Mouse (Mus musculus): ENCODE measurements at regions not wholly inside any gene's neighbourhood (a gene's known extent, or its start where the extent isn't known, plus 50 kb on each side); places are given as distances from the start of the nearest gene placed in this dataset.
A peak's percentile ranks its signal among the peaks of the same experiment; 100 is the strongest.

DNA sequence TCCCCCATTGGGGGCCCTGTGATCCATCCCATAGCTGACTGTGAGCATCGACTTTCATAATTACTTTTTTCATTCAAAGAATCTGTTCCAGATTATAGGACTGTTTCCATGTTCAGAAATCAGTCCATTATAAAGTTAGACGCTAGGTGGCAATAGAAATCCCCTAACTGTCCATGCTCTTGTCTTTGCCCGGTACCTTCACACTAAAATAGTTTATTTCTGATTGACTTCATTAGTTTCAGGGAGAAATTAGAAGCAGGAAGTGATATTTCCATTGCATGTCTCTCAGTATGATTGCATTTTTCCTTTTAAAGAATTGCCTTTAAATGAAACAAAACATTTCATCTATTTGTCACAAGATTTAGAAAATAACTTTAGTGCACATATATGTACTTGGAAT lies 131.7 kb downstream of the Fbxo8 start:
- DNase-seq = no peak

GRCm38 (mm10) chr8:56684352-56684751 lies 133.5 kb downstream of the Fbxo8 start:
- DNase-seq = peak; percentile 19

DNA sequence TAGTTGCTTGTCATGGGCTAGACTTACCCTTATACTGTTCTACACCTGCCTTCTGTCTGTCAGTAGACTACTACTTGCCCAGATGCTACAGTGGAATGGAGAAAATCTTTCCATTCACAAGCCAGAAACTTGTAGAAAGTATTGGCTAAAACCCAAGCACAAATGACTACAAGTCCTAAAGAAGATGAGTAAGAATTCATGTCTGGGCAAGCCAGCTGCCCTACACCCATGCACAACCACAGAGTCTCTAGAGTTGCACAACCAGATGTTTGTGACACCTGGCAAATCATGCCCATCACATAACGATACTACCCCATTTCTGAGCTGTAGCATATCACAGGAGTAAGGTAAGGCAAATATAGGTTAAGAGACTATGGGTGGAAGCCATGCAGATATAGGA lies 144.5 kb downstream of the Fbxo8 start:
- no peak for DNase-seq

- DNase-seq = no peak
These were observed 149.8 kb downstream of the Fbxo8 start for GRCm38 (mm10) chr8:56700580-56701145.

DNA sequence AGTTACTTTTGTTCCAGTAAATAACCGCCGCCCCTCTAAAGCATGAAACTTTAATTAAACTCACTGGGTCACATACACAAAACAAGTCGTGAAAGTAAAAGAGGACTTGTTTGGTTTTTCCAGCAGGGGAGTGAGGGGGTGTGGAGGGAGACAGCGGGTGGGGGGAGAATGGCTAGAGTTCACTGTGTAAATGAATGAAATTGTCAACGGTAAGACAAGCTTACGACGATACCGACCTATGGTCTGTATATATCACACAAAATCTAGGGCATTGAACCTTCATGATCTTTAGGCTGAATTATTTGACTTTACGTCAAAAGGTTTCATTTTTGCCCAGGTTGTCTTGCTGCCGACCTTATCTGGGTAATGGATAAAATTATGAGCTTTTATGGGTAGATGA lies 155.5 kb downstream of the Fbxo8 start:
- DNase-seq = no peak

DNA sequence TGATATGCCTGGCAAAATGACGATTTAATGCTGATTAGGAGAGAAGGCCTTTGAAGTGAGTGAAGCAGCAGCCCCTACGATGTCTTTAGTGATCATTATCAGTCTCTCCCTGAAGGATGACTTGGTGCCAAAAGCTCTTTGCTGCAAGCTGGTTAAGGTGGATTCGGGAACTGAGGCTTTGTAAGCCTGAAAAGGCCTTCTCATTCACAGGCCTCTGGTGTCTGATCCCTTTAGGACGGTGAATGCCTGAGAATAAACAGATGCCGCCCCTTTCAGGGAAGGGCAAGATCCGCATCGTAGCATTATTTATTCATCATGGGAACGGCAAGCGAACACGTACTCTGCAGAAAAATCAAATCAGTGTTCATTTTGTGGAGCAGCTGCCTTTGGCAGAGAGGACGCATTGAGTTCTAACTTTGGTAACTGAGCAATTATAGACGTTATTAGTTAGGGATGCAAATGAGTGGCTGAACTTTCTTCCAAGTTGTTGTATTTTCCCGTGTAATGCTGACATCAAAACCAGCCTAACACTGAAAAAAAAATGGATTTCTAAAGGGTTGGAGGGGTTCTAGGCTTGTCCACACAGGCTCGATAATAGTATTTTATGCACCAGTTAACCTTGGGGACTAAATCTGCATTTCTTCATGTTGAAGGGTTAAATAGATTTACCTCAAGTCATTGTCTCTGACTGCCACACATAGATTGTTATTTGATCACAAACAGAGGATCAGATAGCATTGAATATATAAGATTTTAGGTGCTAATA lies 156.2 kb downstream of the Fbxo8 start:
- no peak for DNase-seq

DNA sequence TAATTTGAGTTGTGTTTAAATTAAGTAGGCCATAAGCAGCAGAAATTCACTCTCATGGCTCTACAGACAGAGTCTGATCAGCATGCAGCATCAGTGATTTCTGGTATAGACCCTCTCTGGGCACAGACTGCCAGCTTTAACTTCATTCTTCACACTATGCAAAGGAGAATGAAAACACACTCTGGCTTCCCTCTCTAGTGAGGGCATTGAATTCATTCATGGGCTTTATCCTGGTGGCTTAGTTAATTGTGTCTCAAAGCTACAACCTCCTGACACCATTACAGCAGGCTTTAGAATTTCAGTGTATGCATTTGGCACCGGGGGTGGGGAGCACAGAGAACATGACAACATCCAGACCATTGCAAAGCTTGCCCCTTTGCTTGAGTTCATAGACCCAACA lies 169.1 kb downstream of the Fbxo8 start:
- no peak for DNase-seq

DNA sequence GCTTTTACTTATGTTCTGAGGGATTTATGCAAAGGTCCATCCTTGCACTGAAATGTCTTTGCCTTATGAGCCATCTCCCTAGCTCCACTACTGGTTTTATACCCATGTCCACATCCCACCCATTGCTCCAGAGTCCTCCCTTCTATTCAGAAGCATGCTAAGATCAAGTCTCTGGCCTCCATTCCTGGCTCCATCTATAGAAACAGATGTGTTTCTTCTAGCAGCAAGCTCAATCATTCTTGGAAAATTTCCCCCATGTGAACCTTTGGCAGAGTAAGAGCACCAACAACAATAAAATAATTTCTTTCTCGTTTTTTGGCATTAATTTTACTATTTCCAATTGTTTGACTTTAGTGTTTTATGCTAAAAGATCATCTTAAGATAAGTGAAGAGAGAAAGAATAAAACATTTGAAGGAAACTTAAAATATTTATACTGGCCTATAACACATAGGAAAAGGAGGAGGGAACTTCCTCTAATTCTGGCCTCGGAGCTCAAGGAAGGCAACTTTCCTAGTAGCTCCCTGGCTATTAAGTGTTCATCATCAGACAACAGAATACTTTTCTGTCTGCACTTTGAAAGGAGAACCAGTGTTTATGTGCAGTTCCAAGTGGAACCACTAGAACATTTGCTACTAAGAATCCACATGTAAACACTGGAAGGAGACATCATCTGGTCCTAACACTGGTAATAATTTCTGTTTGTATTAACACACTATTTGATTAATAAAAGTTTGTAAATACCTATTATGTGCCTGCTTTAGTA lies 171.8 kb downstream of the Fbxo8 start:
- DNase-seq = no peak

DNA sequence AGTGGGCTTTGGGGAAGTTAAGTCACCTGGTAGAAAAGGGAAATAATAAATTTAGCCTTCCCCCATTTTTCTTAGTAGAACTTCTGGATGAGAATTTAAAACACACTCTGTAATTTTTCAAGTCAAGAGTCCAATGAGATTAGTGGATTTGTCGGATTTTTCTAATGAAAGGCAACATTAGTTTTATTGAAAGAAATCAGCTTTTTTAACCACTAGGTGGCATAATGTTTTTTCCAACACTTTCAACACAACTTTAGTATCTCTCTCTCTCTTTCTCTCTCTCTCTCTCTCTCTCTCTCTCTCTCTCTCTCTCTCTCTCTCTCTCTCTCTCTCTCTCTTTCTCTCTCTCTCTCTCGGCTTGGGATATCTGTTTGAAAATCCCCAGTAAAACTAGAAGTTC lies 173.7 kb downstream of the Fbxo8 start:
- no peak for DNase-seq

GRCm38 (mm10) chr8:56733318-56733717 lies 182.4 kb downstream of the Fbxo8 start:
- DNase-seq = no peak

DNA sequence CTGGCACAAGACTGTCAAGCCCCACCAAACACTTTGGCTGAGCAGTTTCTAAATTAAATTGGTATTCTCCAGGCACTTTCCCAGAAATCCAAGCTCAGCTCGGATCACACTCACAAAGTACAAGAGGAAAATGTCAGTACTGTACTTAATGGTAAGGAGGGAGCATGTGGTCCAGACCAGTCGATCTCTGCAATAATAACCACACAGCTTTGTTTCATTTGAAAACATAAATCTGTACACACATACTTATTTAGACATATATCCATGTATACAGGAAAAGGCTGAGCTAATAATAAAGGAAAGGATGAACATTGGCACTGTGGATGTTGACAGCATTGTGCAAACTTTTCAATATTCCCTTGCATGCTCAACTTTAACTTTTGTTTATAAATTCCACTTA lies 184.1 kb downstream of the Fbxo8 start:
- no peak for DNase-seq

DNA sequence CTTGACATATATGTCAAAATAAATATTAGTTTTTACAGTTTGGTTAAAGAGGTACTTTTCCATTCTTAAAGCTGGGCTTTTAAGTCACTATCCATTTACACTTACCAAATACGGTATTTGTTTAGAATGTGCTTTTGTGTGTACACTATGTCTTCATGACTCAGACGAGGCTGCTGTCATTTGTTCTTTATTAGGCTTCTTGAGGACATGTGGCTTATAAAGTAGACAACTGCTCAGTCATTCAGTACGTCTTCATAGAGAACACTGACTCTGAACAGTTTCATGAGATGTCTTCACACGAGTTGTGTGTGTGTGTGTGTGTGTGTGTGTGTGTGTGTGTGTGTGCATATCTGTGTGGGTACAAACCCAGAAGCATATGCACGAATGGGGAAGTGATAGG lies 216.1 kb downstream of the Fbxo8 start:
- no peak for DNase-seq

DNA sequence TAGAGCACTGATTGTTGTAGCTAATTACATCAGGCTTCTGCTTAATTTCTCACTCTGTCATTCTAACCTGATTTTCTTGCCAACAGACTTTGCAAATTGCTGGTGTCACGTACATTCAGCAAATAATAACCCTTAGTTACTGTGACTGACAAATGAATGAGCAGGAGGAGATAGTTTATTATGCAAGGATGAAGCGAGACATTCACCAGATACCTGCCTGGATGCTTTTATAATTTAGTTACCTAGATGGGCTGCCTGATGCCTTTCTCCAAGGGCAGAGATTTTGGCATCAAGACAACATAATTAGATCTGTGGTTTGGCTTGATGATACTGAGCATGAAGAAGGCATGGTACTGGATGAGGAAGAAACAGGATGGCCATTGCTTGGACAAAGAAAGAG lies 233.6 kb downstream of the Fbxo8 start:
- peak; percentile 1 for DNase-seq

DNA sequence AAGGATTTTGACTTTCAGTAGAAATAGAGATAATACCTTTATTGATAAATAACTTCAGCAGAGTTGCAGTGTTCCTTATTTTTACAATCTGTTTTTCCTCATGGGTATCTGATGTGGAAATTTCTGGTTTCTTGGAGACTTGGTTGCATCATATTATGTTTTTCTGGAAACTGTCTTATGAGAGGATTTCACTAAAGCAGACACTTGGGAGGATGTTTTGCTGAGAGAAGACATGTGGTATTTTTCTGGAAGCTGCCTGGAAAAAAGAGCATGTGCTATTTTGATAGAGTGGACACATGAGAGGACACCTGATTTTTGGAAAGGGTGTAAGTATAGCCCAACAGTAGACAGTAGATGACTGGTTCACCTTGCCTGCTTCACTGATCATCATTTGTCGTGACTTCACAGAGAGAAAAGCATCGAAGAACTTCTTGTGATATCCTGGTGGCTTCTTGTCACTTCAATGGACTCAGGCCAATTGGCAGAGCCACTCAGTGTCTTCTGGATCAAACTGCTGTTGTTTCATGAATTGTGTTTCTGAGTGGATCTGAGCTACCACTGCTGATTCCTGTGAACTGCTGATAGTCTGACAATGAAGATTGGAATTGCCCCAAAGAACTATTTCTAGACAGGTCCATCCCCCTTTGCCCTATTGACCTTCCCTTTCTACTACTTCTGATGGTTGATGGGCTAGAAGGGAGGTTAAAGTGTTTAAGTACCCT lies 238.8 kb downstream of the Fbxo8 start:
- DNase-seq = no peak

- no peak for DNase-seq
These were observed 281.8 kb downstream of the Fbxo8 start for GRCm38 (mm10) chr8:56832651-56833050.

DNA sequence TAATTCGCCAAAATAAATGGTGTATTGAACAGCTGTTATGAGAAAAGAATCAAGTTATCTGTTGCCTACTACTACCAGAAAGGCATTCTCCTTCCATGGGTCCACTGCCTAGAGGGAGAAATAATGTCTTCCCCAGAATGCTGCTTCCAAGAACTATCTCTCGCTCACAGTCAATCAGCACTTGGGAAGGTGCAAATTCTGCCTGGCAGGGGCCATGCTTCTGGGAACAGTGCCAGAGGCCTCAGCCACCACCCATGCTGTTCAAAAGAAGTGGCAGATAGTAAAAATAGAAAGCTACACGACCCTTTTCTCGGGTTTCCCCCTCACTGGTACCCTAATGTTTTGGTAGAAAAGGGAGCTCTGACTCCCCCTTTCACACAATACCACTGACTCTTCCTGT lies 282.2 kb downstream of the Fbxo8 start:
- no peak for DNase-seq

- DNase-seq = no peak
These were observed 332.6 kb downstream of the Fbxo8 start for GRCm38 (mm10) chr8:56883449-56883848.

- no peak for DNase-seq
These were observed 333.3 kb downstream of the Fbxo8 start for GRCm38 (mm10) chr8:56884195-56884594.

DNA sequence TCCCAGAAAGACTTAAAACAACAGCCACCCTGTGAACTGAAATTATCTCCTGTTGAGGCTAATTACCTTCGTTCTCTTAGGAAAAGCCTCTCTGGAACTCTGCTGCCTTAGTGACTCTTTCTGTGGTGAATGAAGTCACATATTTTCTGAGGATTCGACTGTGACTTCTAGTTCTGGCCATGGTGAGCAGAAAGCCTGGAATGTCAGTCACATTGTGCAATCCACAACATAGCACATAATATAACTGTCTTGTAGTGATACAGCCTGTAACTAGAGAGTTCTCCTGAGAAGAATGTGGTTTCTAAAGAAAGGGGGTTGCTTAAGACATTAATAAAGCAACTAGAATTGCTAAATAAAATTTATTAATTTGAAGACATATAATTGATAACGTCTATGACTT lies 342.7 kb downstream of the Fbxo8 start:
- no peak for DNase-seq

DNA sequence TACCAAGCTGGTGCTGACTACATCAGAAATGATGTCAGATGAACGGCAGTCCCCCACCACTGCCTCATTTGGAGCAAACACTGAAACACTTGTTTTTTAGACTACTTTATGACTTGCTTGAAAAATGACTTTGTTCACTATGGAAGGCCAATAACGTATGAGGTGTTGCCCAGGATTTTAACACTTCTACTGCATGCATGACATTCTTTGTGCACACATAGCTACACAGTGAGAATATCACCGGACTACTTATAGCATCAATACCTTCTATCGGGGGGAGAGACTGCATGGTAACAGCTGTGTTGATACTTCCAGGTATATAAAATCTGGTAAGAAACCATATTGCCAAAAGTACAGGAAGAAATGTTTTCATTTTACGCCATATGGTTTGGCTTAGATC lies 364.5 kb downstream of the Fbxo8 start:
- DNase-seq = no peak

GRCm38 (mm10) chr8:56915989-56916388 lies 365.1 kb downstream of the Fbxo8 start:
- no peak for DNase-seq

- no peak for DNase-seq
These were observed 373.8 kb downstream of the Fbxo8 start for GRCm38 (mm10) chr8:56924724-56925123.

GRCm38 (mm10) chr8:56927166-56927565 lies 376.3 kb downstream of the Fbxo8 start:
- DNase-seq = no peak

Measured in adrenal gland, adult 2 months (tissue).